8 mouse cellular contexts compared by ENCODE assay signal in the genomic region with DNA sequence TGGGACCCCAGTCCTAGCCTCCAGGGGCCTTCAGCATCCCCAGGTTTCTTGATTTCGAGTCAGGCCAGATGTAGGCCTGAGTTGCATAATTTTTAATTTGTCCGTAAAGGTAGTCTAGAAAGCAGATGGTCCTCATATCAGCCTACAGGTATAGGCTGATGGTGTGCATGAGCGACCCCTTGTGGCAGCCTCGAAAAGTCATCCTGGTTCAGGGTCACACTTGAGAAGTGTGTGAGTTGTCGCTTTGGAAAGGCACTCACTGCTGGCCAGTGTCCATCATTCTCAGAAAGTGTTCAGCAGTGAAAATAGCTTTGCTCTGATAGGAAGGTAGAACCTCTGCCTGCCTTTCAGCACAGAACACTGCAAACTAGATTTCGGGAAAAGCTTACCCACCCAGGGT. TPM values are rescaled to one million over a fixed set of nuclear protein-coding genes. Genes with fewer than 3 reads are reported as not detected.
DNase-seq lines count a peak whose midpoint lies in the region; ATAC-seq and TF ChIP-seq lines count a peak whose summit lies in the region.

No protein-coding gene starts in this region.

- H3K4me1 ChIP-seq in neural tube, embryonic 15.5 days, result peaks cover 4% of the 10 kb centered on the region; the same call in 1 of the 2 replicates
- H3K4me1 ChIP-seq in liver, embryonic 14.5 days (replicated peaks; ENCODE audit: control insufficient read depth in 2 of 2, insufficient read depth in 2 of 2, low read length in 1 of 2), result no peaks in the 10 kb centered on the region

- no peaks in the 10 kb centered on the region for H3K36me3 ChIP-seq in neural tube, embryonic 15.5 days
- no peaks in the 10 kb centered on the region for H3K36me3 ChIP-seq in liver, embryonic 14.5 days (replicated peaks; ENCODE audit: control insufficient read depth, insufficient read depth, low read depth)

- H3K27me3 ChIP-seq in neural tube, embryonic 15.5 days (replicated peaks), result no peaks in the 10 kb centered on the region
- H3K27me3 ChIP-seq in liver, embryonic 14.5 days (ENCODE audit: control insufficient read depth, insufficient read depth, low read length), result no peaks in the 10 kb centered on the region

- WGBS in neural tube, embryonic 15.5 days, result 37% methylated on average over 6 of the region's 6 CpGs
- WGBS in liver, embryonic 14.5 days (ENCODE audit: insufficient replicate concordance), result 30% methylated on average over 6 of the region's 6 CpGs

- peak; percentile 8 for DNase-seq in cerebellum, adult 11 months
- peak; percentile 45 for DNase-seq in neural tube, embryonic 10.5 days (ENCODE audit: extremely low spot score, low spot score)
- DNase-seq in cerebellum, postnatal 14 days, result peak; percentile 72 to 80
- peak; percentile 73 for DNase-seq in heart, postnatal 4 days
- peak; percentile 24 to 40 (median 24) for DNase-seq in liver, embryonic 14.5 days (ENCODE audit: low read depth in 3 of 3, low spot score in 3 of 3)
- peak; percentile 42 to 71 for DNase-seq in spleen, postnatal 10 days (ENCODE audit: low spot score in 2 of 2)

- no peak overlapping the region for H3K9ac ChIP-seq in neural tube, embryonic 15.5 days (replicated peaks)
- H3K9ac ChIP-seq in liver, embryonic 14.5 days (replicated peaks), result no peak overlapping the region

- ATAC-seq in cerebellum, adult (ENCODE audit: insufficient number of reproducible peaks, low FRiP score, low TSS enrichment), result no peak
- no peak for ATAC-seq in neural tube, embryonic 15.5 days (ENCODE audit: low FRiP score)
- no peak for ATAC-seq in liver, embryonic 14.5 days (ENCODE audit: insufficient read depth)

- no peaks in the 10 kb centered on the region for H3K9me3 ChIP-seq in neural tube, embryonic 15.5 days (replicated peaks)
- no peaks in the 10 kb centered on the region for H3K9me3 ChIP-seq in liver, embryonic 14.5 days (ENCODE audit: control insufficient read depth, low read length)

- H3K4me3 ChIP-seq in neural tube, embryonic 15.5 days (replicated peaks), result no peak overlapping the region
- no peak overlapping the region for H3K4me3 ChIP-seq in liver, embryonic 14.5 days (ENCODE audit: insufficient read depth in 1 of 2, low read depth in 2 of 2, low read length in 2 of 2)

- peak; percentile 92 for TF ChIP-seq CTCF in liver, embryonic 14.5 days (IDR thresholded peaks at IDR 0.05; ENCODE audit: low read depth)

- no peak overlapping the region for H3K4me2 ChIP-seq in neural tube, embryonic 15.5 days
- no peak overlapping the region for H3K4me2 ChIP-seq in liver, embryonic 14.5 days (ENCODE audit: low read depth)

- TF ChIP-seq EP300 in liver, embryonic 14.5 days (IDR thresholded peaks at IDR 0.05; ENCODE audit: low read depth), result no peak

- H3K27ac ChIP-seq in neural tube, embryonic 15.5 days (replicated peaks), result no peak overlapping the region
- no peak overlapping the region for H3K27ac ChIP-seq in liver, embryonic 14.5 days

RNA-seq across cellular contexts. Expression of gene Cebpg, which starts 55.5 kb away (rescaled TPM):
- 27.5 and 29.5 TPM in 2 replicates for polyA plus RNA-seq in neural tube, embryonic 15.5 days (2015; fragmentation: Nextera tagmentation; extraction: Ambion mirVana)
- total RNA-seq in heart, postnatal 4 days (2021), result 10 to 100 TPM; 17.4 to 19.3 TPM
- polyA plus RNA-seq in liver, embryonic 14.5 days (2012; rRNA removed), result 4.7 and 9.2 TPM in 2 replicates
- polyA plus RNA-seq in liver, embryonic 14.5 days (2014; fragmentation: Nextera tagmentation; extraction: Ambion mirVana), result 14.5 and 14.7 TPM in 2 replicates

Comparison
In these comparisons a context has a peak if more than half of its experiments do, and no peak if none do; other contexts are left out.
1. DNase-seq: peak in every context shown above with its lines; median percentile 76 in cerebellum, postnatal 14 days; 73 in heart, postnatal 4 days; 56 in spleen, postnatal 10 days; 45 in neural tube, embryonic 10.5 days; 24 in liver, embryonic 14.5 days; 8 in cerebellum, adult 11 months.